Mouse (Mus musculus): ENCODE measurements at regions not wholly inside any gene's neighbourhood (a gene's known extent, or its start where the extent isn't known, plus 50 kb on each side); places are given as distances from the start of the nearest gene placed in this dataset.

DNA sequence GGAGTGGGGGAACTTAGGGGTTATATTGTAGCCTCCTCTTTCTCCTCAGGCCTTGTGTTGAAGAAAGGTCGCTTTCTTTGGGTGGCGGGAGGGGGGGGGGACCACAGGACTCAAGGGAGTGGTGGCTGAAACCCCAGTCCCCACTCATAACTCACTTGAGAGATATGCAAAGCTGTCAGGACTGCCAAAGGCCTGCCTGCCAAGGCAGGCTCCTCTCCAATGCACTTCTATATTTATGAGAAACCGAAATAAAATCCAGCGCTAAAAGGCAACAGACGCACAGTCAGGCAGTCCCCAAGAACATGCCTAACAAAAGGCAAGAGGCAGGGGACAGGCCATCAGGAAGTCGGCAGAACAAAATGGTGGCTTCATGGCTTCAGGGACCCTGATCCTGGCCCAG is 97.4 kb upstream of the Tnp1 start:
- Histone ChIP-seq H3K27me3 (replicated peaks; ENCODE audit: insufficient read depth, low read length) (no peaks in the 10 kb centered on the region), H3K4me1 (ENCODE audit: insufficient read depth, low read depth, low read length) (no peaks in the 10 kb centered on the region), H3K9me3 (ENCODE audit: low read length) (no peaks in the 10 kb centered on the region), H3K9ac (replicated peaks; ENCODE audit: low read depth) (no peak overlapping the region), H3K36me3 (ENCODE audit: insufficient read depth, low read length) (no peaks in the 10 kb centered on the region), H3K4me3 (ENCODE audit: low read depth, low read length) (no peak overlapping the region), H3K27ac (ENCODE audit: low read length) (no peak overlapping the region), H3K4me2 (replicated peaks; ENCODE audit: low read depth, low read length) (no peak overlapping the region)
- ATAC-seq (no peak), DNase-seq (ENCODE audit: low spot score) (no peak)
- WGBS: 62% methylated on average over 6 of the region's 6 CpGs
- TF ChIP-seq EP300 (IDR thresholded peaks at IDR 0.05) (no peak), CTCF (IDR thresholded peaks at IDR 0.05) (no peak)

GRCm38 (mm10) chr1:73112711-73113110 is 97.0 kb upstream of the Tnp1 start:
- no peak for ATAC-seq
- Histone ChIP-seq H3K27ac (ENCODE audit: low read length) (no peak overlapping the region), H3K36me3 (ENCODE audit: insufficient read depth, low read length) (no peaks in the 10 kb centered on the region), H3K9ac (replicated peaks; ENCODE audit: low read depth) (no peak overlapping the region), H3K4me1 (ENCODE audit: insufficient read depth, low read depth, low read length) (no peaks in the 10 kb centered on the region), H3K4me3 (ENCODE audit: low read depth, low read length) (no peak overlapping the region), H3K9me3 (ENCODE audit: low read length) (no peaks in the 10 kb centered on the region), H3K4me2 (replicated peaks; ENCODE audit: low read depth, low read length) (no peak overlapping the region), H3K27me3 (replicated peaks; ENCODE audit: insufficient read depth, low read length) (no peaks in the 10 kb centered on the region)
- WGBS: 59% methylated on average over 3 of the region's 3 CpGs
- no peak for DNase-seq (ENCODE audit: low spot score)
- TF ChIP-seq EP300 (IDR thresholded peaks at IDR 0.05) (no peak), CTCF (IDR thresholded peaks at IDR 0.05) (no peak)

DNA sequence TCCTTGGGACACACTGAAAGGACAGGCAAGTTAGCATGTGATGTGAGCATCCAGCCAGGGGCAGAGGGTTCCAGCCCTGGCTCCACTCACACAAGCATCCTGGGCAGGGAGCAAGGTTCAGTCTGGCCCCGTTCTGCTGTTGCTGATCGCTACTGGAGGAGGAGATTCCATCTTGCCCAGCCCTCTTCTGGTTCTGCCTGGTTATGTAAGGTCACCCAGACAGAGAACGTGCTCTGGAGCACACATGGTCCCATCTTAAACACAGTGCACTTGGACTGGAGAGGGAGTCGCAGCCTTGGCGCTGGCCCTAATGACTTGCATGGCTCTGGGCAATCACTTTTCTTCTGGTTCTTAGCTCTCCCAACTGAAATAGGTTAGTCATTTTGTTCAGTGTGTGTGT is 96.2 kb upstream of the Tnp1 start:
- H3K9me3 ChIP-seq (ENCODE audit: low read length): no peaks in the 10 kb centered on the region
- WGBS: 83% methylated on average over 5 of the region's 5 CpGs
- H3K4me2 ChIP-seq (replicated peaks; ENCODE audit: low read depth, low read length): no peak overlapping the region
- no peak overlapping the region for H3K27ac ChIP-seq (ENCODE audit: low read length)
- no peaks in the 10 kb centered on the region for H3K27me3 ChIP-seq (replicated peaks; ENCODE audit: insufficient read depth, low read length)
- H3K36me3 ChIP-seq (ENCODE audit: insufficient read depth, low read length): no peaks in the 10 kb centered on the region
- no peak overlapping the region for H3K9ac ChIP-seq (replicated peaks; ENCODE audit: low read depth)
- ATAC-seq (no peak), DNase-seq (ENCODE audit: low spot score) (no peak)
- TF ChIP-seq CTCF (IDR thresholded peaks at IDR 0.05) (no peak), EP300 (IDR thresholded peaks at IDR 0.05) (no peak)
- no peaks in the 10 kb centered on the region for H3K4me1 ChIP-seq (ENCODE audit: insufficient read depth, low read depth, low read length)
- no peak overlapping the region for H3K4me3 ChIP-seq (ENCODE audit: low read depth, low read length)

DNA sequence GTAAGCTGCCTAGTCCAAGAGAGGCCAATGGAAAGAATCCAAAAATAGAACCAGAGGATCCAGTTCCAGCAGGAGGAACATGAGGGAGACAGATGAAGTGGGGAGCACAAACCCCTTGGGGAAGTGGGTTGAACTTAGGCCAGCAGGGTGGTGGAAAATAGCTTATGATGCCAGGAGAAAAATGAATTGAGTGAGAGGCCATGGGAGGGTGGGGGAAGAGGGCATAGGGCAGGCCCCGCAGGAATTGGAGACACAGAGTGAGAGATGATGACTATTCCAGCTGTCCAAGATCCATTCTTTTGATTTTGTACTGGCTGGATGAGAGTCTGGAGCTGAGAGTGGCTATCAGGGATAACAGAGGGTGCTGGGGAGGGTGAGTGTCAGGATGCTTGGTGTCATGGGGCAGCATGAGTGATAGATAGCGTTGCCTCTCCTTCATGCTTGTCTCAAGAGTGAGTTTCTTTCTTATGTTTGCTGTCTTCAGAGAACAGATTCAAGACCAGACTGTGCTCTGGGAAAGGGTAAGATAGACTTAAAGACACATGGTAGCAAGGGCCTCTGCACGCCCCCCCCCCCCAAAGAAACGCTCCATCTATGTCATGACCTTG is 90.3 kb upstream of the Tnp1 start:
- H3K36me3 ChIP-seq (ENCODE audit: insufficient read depth, low read length): no peaks in the 10 kb centered on the region
- H3K4me3 ChIP-seq (ENCODE audit: low read depth, low read length): no peak overlapping the region
- WGBS: 61% methylated on average over 4 of the region's 4 CpGs
- H3K4me1 ChIP-seq (ENCODE audit: insufficient read depth, low read depth, low read length): no peaks in the 10 kb centered on the region
- H3K27me3 ChIP-seq (replicated peaks; ENCODE audit: insufficient read depth, low read length): no peaks in the 10 kb centered on the region
- ATAC-seq: peak; percentile 80
- H3K9me3 ChIP-seq (ENCODE audit: low read length): no peaks in the 10 kb centered on the region
- DNase-seq (ENCODE audit: low spot score): peak; percentile 58
- H3K9ac ChIP-seq (replicated peaks; ENCODE audit: low read depth): no peak overlapping the region
- H3K27ac ChIP-seq (ENCODE audit: low read length): no peak overlapping the region
- no peak overlapping the region for H3K4me2 ChIP-seq (replicated peaks; ENCODE audit: low read depth, low read length)
- TF ChIP-seq CTCF (IDR thresholded peaks at IDR 0.05) (no peak), EP300 (IDR thresholded peaks at IDR 0.05) (0 out of 2 replicates have a peak, but pooled peaks have one; percentile 7)

- Histone ChIP-seq H3K36me3 (ENCODE audit: insufficient read depth, low read length) (no peaks in the 10 kb centered on the region), H3K9me3 (ENCODE audit: low read length) (no peaks in the 10 kb centered on the region), H3K4me1 (ENCODE audit: insufficient read depth, low read depth, low read length) (no peaks in the 10 kb centered on the region), H3K9ac (replicated peaks; ENCODE audit: low read depth) (no peak overlapping the region), H3K27ac (ENCODE audit: low read length) (no peak overlapping the region), H3K4me3 (ENCODE audit: low read depth, low read length) (no peak overlapping the region), H3K4me2 (replicated peaks; ENCODE audit: low read depth, low read length) (no peak overlapping the region), H3K27me3 (replicated peaks; ENCODE audit: insufficient read depth, low read length) (no peaks in the 10 kb centered on the region)
- DNase-seq (ENCODE audit: low spot score): no peak
- ATAC-seq: no peak
- TF ChIP-seq CTCF (IDR thresholded peaks at IDR 0.05) (no peak), EP300 (IDR thresholded peaks at IDR 0.05) (no peak)
- 66% methylated on average over 6 of the region's 6 CpGs for WGBS
Measured at GRCm38 (mm10) chr1:73097645-73098440, 82.1 kb upstream of the Tnp1 start.

GRCm38 (mm10) chr1:73089636-73090035 is 73.9 kb upstream of the Tnp1 start:
- DNase-seq (ENCODE audit: low spot score) (no peak), ATAC-seq (no peak)
- H3K27me3 ChIP-seq (replicated peaks; ENCODE audit: insufficient read depth, low read length): no peaks in the 10 kb centered on the region
- no peaks in the 10 kb centered on the region for H3K36me3 ChIP-seq (ENCODE audit: insufficient read depth, low read length)
- no peaks in the 10 kb centered on the region for H3K9me3 ChIP-seq (ENCODE audit: low read length)
- H3K9ac ChIP-seq (replicated peaks; ENCODE audit: low read depth): no peak overlapping the region
- TF ChIP-seq CTCF (IDR thresholded peaks at IDR 0.05) (no peak), EP300 (IDR thresholded peaks at IDR 0.05) (no peak)
- no peaks in the 10 kb centered on the region for H3K4me1 ChIP-seq (ENCODE audit: insufficient read depth, low read depth, low read length)
- 27% methylated on average over 3 of the region's 3 CpGs for WGBS
- H3K4me3 ChIP-seq (ENCODE audit: low read depth, low read length): no peak overlapping the region
- H3K27ac ChIP-seq (ENCODE audit: low read length): no peak overlapping the region
- no peak overlapping the region for H3K4me2 ChIP-seq (replicated peaks; ENCODE audit: low read depth, low read length)
